Mouse (Mus musculus): ENCODE measurements at regions not wholly inside any gene's neighbourhood (a gene's known extent, or its start where the extent isn't known, plus 50 kb on each side); places are given as distances from the start of the nearest gene placed in this dataset.

DNA sequence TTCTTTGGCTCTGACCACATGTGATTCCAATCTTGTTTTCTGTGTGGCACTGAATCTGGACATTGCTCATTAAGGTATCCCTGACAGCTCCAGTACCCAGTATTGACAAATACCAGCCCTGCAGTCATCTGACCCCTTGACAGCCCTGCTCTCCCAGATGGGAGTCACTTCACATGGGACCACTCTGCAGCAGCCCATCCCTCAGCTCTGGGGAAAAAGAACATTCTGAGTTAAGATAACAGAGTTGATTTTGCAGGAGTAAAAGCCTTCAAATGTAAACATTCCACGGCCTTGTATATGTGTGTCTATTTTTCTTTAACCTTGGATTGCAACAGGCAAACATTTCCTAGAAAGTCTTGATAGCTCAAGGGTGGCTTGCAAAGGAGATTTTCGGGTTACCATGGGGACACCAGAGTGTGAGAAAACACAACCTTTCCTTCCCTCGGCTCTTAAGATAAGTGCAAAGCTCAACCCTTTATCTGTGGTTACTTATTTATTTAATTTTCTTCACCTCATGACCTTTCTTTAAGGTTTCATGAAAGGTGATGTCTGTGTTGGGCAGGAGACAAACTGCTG is 444.4 kb upstream of the Sox11 start:
- H3K27ac ChIP-seq, result no peak overlapping the region
- H3K4me1 ChIP-seq (replicated peaks), result no peaks in the 10 kb centered on the region
- no peak for DNase-seq
- WGBS (ENCODE audit: insufficient replicate concordance), result 30% methylated on average over 3 of the region's 3 CpGs
- H3K36me3 ChIP-seq, result no peaks in the 10 kb centered on the region
- no peaks in the 10 kb centered on the region for H3K9me3 ChIP-seq (replicated peaks)
- no peak for ATAC-seq (ENCODE audit: low read depth)
- H3K4me2 ChIP-seq, result no peak overlapping the region
- no peaks in the 10 kb centered on the region for H3K27me3 ChIP-seq
- H3K4me3 ChIP-seq (replicated peaks), result no peak overlapping the region
- H3K9ac ChIP-seq, result no peak overlapping the region

DNA sequence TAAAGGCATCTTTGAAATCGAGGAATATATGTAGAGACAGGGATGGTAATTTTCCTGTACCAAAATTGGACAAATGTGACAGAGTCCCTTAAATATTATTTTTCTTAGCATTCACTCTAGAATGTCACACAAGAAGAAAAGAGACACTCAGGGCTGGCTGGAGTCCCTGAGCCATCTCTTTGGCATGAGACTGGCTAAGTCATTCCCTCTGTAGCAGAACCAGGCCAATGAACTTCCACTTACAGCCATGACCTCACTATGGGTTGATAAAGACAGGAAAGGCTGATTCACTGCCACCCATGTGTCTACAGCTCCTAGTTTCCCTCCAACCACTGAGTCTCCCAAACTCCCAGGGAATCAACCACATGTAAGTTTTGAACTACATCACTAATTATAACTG is 438.4 kb upstream of the Sox11 start:
- Histone ChIP-seq H3K9ac (no peak overlapping the region), H3K4me1 (replicated peaks) (no peaks in the 10 kb centered on the region), H3K4me2 (no peak overlapping the region), H3K4me3 (replicated peaks) (no peak overlapping the region), H3K9me3 (replicated peaks) (no peaks in the 10 kb centered on the region), H3K27ac (no peak overlapping the region), H3K36me3 (no peaks in the 10 kb centered on the region), H3K27me3 (no peaks in the 10 kb centered on the region)
- no peak for DNase-seq
- no peak for ATAC-seq (ENCODE audit: low read depth)
- 47% methylated on average over 1 of the region's 1 CpGs for WGBS (ENCODE audit: insufficient replicate concordance)

DNA sequence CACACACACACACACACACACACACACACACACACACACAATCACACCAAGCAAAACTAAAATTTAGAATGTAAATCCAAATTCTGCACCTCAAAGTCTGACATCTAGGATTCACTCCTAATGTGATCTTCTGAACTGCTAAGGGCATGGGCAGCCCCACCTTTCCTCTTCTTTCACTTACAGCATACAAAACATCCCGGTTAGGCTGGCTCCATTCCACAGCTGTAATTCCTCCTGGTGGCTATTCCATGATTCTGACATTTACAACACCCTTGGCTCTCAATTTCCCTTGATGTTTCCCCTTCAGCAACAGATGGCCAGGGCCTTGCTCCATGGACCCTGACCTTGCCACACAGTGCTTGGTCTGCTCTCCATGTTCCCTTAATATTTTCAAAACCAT is 423.6 kb upstream of the Sox11 start:
- Histone ChIP-seq H3K27me3 (no peaks in the 10 kb centered on the region), H3K9me3 (replicated peaks) (no peaks in the 10 kb centered on the region), H3K4me1 (replicated peaks) (no peaks in the 10 kb centered on the region), H3K9ac (no peak overlapping the region), H3K4me2 (no peak overlapping the region), H3K4me3 (replicated peaks) (no peak overlapping the region), H3K36me3 (no peaks in the 10 kb centered on the region), H3K27ac (no peak overlapping the region)
- ATAC-seq (ENCODE audit: low read depth), result no peak
- no peak for DNase-seq
- 59% methylated on average over 1 of the region's 1 CpGs for WGBS (ENCODE audit: insufficient replicate concordance)

DNA sequence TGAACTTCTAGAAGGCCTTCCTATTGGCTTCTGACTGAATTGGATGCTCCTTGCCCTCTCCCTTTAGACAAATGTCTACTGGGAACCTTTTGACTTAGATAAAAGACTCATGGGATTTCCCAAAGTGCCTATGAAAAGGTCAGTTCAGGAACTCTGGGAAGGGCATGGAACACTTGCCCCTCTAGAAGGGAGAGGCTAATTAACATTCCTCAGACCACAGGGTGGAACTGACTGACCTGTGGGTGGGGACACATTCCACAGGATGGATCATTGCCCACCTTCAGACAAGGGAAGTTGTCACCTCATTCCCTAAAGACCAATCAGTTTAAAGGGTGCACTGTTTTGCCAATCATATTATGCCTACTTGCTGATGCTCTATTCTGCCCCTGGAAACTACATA is 416.6 kb upstream of the Sox11 start:
- Histone ChIP-seq H3K4me3 (replicated peaks) (no peak overlapping the region), H3K9ac (no peak overlapping the region), H3K4me1 (replicated peaks) (no peaks in the 10 kb centered on the region), H3K27ac (no peak overlapping the region), H3K27me3 (no peaks in the 10 kb centered on the region), H3K36me3 (no peaks in the 10 kb centered on the region), H3K9me3 (replicated peaks) (no peaks in the 10 kb centered on the region), H3K4me2 (no peak overlapping the region)
- DNase-seq (no peak), ATAC-seq (ENCODE audit: low read depth) (no peak)

DNA sequence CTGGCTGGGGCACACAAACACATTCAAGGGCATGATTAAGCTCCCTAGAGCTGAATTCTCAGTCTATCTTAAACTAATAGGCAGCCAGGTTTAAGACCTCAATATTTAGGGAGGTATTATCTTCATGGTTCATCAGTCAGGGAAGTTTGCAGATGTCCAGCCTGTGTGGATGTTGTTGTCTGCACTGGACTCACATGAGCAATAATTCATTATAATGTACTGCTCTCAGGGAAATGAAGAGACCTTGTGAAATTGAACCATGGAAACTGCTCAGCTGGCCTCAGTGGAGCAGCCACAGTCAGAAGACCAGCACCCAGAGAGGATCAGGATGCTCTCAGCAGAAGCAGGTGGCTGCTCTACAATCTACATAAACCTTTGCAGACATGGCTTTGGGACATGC is 415.3 kb upstream of the Sox11 start:
- DNase-seq (no peak), ATAC-seq (ENCODE audit: low read depth) (no peak)

DNA sequence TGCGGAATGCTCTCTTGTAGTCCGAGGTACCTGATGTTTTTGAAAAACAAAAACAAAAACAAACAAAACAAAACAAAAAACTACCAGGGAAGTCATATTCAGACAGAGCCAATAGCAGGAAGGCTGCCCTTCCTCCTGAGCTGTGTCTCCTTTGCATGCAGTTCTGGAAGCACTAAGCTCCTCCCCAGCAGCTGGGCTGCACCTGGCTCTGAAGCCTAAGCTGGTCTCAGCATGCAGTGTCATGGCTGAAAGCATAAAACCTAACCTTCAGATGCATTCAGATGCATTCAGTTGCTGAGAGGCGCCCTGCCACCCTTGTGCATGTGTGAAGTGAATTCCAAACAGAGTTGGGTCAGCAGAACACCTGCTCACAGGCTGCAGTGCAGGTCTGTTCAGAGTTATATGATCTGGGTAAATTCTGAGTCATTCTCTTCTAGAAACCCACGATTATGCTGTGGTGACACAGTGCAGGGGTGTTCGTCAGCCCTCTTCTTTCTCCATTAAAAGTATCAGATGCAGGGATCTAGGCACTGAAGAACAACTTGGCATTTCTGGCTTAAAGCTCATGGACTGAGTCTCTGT is 382.3 kb upstream of the Sox11 start:
- DNase-seq (no peak), ATAC-seq (ENCODE audit: low read depth) (no peak)
- H3K27me3 ChIP-seq, result no peaks in the 10 kb centered on the region
- H3K9ac ChIP-seq, result no peak overlapping the region
- H3K4me2 ChIP-seq, result no peak overlapping the region
- no peaks in the 10 kb centered on the region for H3K9me3 ChIP-seq (replicated peaks)
- H3K4me3 ChIP-seq (replicated peaks), result no peak overlapping the region
- WGBS (ENCODE audit: insufficient replicate concordance), result 48% methylated on average over 5 of the region's 5 CpGs
- H3K4me1 ChIP-seq (replicated peaks), result no peaks in the 10 kb centered on the region
- no peaks in the 10 kb centered on the region for H3K36me3 ChIP-seq
- no peak overlapping the region for H3K27ac ChIP-seq

More for the DNA sequence above, 415.3 kb upstream of the Sox11 start:
- no peaks in the 10 kb centered on the region for H3K4me1 ChIP-seq (replicated peaks)
- H3K27ac ChIP-seq, result no peak overlapping the region
- H3K4me3 ChIP-seq (replicated peaks), result no peak overlapping the region
- H3K36me3 ChIP-seq, result no peaks in the 10 kb centered on the region
- H3K27me3 ChIP-seq, result no peaks in the 10 kb centered on the region
- no peaks in the 10 kb centered on the region for H3K9me3 ChIP-seq (replicated peaks)
- H3K9ac ChIP-seq, result no peak overlapping the region
- no peak overlapping the region for H3K4me2 ChIP-seq

DNA sequence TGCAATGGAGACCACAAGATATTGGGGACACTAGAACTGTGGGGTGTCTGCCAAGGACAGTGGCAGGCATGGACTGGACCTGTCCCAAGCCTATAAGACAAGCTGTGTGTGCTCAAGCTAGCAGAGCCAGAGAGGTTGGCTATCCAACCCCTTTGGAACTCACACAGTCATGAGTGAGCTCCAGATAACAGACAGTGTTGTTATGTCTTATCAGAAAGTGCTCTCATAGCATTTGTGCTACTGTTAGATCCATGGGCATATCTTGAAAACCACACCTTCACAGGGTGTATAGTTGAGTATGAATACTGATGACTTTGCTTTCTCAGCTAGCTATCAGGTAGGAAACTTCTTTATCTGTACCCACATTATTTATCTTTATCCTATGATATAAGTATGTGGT is 338.1 kb upstream of the Sox11 start:
- no peak overlapping the region for H3K9ac ChIP-seq
- no peaks in the 10 kb centered on the region for H3K27me3 ChIP-seq
- H3K36me3 ChIP-seq, result no peaks in the 10 kb centered on the region
- H3K4me2 ChIP-seq, result no peak overlapping the region
- H3K4me3 ChIP-seq (replicated peaks), result no peak overlapping the region
- H3K27ac ChIP-seq, result no peak overlapping the region
- ATAC-seq (ENCODE audit: low read depth), result peak; percentile 93
- no peak for DNase-seq
- peaks cover 21% of the 10 kb centered on the region for H3K4me1 ChIP-seq (replicated peaks)
- no peaks in the 10 kb centered on the region for H3K9me3 ChIP-seq (replicated peaks)

DNA sequence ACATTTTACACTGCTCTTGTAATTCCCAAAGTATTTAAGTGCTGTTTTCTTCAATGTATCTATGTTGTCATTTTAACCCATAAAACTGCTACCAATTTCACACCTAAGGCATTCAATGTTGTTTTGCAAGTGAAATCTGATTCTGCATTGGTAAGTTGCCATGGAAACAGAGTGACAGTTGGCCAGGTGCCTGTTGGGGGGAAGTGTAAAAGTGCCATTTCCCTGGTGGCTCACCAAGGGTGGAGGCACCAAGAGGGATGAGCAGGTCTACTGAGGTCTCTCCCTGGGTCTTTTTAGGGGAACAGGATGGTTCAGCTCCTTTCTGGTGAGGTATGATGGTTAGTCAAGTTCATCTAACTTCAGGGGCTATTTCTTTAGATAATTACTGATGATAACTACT is 331.0 kb upstream of the Sox11 start:
- H3K9ac ChIP-seq, result no peak overlapping the region
- DNase-seq, result no peak
- no peak overlapping the region for H3K27ac ChIP-seq
- H3K4me2 ChIP-seq, result no peak overlapping the region
- no peaks in the 10 kb centered on the region for H3K36me3 ChIP-seq
- no peak for ATAC-seq (ENCODE audit: low read depth)
- H3K27me3 ChIP-seq, result no peaks in the 10 kb centered on the region
- no peak overlapping the region for H3K4me3 ChIP-seq (replicated peaks)
- 0 out of 2 replicates have a peak, but pooled peaks cover 2% of the 10 kb centered on the region for H3K4me1 ChIP-seq (replicated peaks)
- no peaks in the 10 kb centered on the region for H3K9me3 ChIP-seq (replicated peaks)

DNA sequence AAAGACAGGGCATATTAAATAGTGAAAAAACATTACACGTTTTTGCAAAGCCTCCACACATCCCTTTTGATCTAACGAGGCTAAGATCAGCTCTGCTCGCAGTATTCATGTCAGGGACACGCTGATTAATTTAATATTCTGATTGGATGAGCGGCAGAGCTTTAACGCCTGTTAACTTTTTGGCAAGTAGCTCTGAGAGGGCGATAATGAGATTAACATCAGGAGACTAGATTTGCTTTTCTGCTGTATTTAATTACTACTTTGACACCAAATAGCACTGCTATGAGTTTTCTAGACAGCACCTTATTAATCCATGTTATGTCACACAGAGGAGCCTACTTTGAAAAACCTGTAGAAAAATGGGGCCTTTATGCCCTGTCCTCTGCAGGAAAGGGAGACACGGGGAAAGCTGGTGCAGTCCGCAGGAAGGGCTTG is 328.3 kb upstream of the Sox11 start:
- no peaks in the 10 kb centered on the region for H3K27me3 ChIP-seq
- H3K9ac ChIP-seq, result no peak overlapping the region
- no peak overlapping the region for H3K4me3 ChIP-seq (replicated peaks)
- no peaks in the 10 kb centered on the region for H3K36me3 ChIP-seq
- DNase-seq, result no peak
- no peak overlapping the region for H3K4me2 ChIP-seq
- H3K27ac ChIP-seq, result no peak overlapping the region
- 60% methylated on average over 9 of the region's 9 CpGs for WGBS (ENCODE audit: insufficient replicate concordance)
- no peak for ATAC-seq (ENCODE audit: low read depth)
- peaks cover 12% of the 10 kb centered on the region for H3K4me1 ChIP-seq (replicated peaks)
- H3K9me3 ChIP-seq (replicated peaks), result no peaks in the 10 kb centered on the region

DNA sequence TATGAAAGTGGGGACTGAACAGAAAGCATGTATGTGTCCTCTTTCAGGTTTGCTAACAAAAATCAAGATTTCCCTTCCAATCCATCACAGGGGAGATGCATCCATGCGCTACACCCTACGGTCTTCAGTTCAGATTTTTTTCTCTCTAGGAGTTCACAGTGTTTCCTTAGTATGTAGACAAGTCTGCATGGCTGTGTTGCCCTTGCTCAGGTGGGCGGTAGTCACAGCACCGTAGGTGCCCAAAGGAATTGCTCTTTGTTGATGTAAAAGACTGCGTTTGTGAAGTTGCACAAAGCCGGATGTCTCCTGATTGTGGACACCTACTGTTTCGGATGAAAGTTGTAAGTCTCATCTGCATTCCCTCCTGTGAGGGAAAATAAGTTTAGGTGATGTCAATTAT is 327.8 kb upstream of the Sox11 start:
- 71% methylated on average over 7 of the region's 7 CpGs for WGBS (ENCODE audit: insufficient replicate concordance)
- Histone ChIP-seq H3K9me3 (replicated peaks) (no peaks in the 10 kb centered on the region), H3K9ac (no peak overlapping the region), H3K36me3 (no peaks in the 10 kb centered on the region), H3K27me3 (no peaks in the 10 kb centered on the region), H3K4me1 (replicated peaks) (peaks cover 15% of the 10 kb centered on the region), H3K4me2 (no peak overlapping the region), H3K4me3 (replicated peaks) (no peak overlapping the region), H3K27ac (no peak overlapping the region)
- ATAC-seq (ENCODE audit: low read depth), result no peak
- DNase-seq, result no peak

DNA sequence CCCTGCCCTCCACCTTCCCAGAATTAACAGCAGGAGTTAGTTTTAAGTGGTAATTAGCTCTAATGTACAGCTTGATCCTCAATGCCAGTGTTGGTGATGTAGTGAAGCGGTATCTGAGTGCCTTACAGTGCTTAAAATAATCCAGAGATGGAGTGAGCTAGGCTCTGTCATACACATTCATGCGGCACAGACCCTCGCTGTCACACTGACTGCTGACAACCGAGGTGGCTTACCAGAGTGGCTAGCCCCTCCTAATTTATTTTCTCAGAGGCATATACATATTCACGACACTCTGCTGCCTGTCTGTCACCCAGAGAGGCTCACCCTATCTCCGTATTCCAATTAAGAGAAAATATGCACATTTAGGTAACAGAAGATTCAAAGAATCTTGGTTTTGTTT is 327.2 kb upstream of the Sox11 start:
- no peak overlapping the region for H3K4me2 ChIP-seq
- no peak overlapping the region for H3K4me3 ChIP-seq (replicated peaks)
- H3K9ac ChIP-seq, result no peak overlapping the region
- no peaks in the 10 kb centered on the region for H3K36me3 ChIP-seq
- H3K27ac ChIP-seq, result no peak overlapping the region
- no peaks in the 10 kb centered on the region for H3K27me3 ChIP-seq
- H3K4me1 ChIP-seq (replicated peaks), result peaks cover 17% of the 10 kb centered on the region
- WGBS (ENCODE audit: insufficient replicate concordance), result 64% methylated on average over 6 of the region's 6 CpGs
- no peaks in the 10 kb centered on the region for H3K9me3 ChIP-seq (replicated peaks)
- ATAC-seq (ENCODE audit: low read depth), result no peak
- DNase-seq, result no peak

DNA sequence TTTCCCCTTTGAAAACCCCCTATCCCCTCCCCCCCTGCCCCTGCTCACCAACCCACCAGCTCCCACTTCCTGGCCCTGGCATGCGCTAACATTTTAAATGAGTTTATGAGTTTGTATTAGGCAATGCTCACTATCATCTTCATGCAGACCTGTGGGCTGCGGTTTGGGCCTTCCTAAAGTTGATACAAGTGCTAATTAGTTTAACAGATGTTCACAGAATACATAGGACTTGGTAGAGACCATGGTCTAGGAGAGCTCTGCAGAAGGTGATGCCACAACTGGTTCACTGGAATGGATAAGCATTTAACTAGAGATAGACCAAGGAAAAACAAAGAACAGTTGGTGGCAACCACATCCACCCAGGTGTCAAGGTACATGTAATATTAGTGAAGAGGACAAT is 324.1 kb upstream of the Sox11 start:
- no peak overlapping the region for H3K9ac ChIP-seq
- peaks cover 25% of the 10 kb centered on the region for H3K4me1 ChIP-seq (replicated peaks)
- peak; percentile 90 for ATAC-seq (ENCODE audit: low read depth)
- H3K36me3 ChIP-seq, result no peaks in the 10 kb centered on the region
- H3K27ac ChIP-seq, result no peak overlapping the region
- 15% methylated on average over 2 of the region's 2 CpGs for WGBS (ENCODE audit: insufficient replicate concordance)
- no peaks in the 10 kb centered on the region for H3K9me3 ChIP-seq (replicated peaks)
- DNase-seq, result no peak
- H3K4me2 ChIP-seq, result no peak overlapping the region
- no peaks in the 10 kb centered on the region for H3K27me3 ChIP-seq
- no peak overlapping the region for H3K4me3 ChIP-seq (replicated peaks)
